Mouse (Mus musculus) erythroblast, adult 5-6 weeks (primary cell): Measurements from ENCODE around the gene Fgf14. TPM values are rescaled to one million over a fixed set of nuclear protein-coding genes. Genes with fewer than 3 reads are reported as not detected.
"Not testable (repeated sequence)": the region's sequence is repeated elsewhere in the genome, so short reads cannot be mapped to it uniquely, and the experiment has no call there.

Experiments used
- ATAC-seq: replicated peaks from 2 replicates; pipeline ENCODE4 v1.8.0; 2016; ENCODE audit warnings: moderate number of reproducible peaks, mild to moderate bottlenecking, moderate TSS enrichment, inconsistent platforms; ENCODE audit not compliant: poor library complexity, low FRiP score, severe bottlenecking
- total RNA-seq, 2 experiments: library from RNA; stranded (forward) in 1 of 2; stranded (reverse) in 1 of 2; fragments of 150-400 nt in 1 of 2; fragments of 200-764, 138-1000 nt in 1 of 2; gene quantifications; 2 replicates each; pipeline versions ENCODE4 v1.2.3 to v1.2.4; 2015 to 2017; ENCODE audit warnings: low replicate concordance in 2 of 2

Gene Fgf14
- total RNA-seq, 2 experiments from 2014 or later = not detected

DNA sequence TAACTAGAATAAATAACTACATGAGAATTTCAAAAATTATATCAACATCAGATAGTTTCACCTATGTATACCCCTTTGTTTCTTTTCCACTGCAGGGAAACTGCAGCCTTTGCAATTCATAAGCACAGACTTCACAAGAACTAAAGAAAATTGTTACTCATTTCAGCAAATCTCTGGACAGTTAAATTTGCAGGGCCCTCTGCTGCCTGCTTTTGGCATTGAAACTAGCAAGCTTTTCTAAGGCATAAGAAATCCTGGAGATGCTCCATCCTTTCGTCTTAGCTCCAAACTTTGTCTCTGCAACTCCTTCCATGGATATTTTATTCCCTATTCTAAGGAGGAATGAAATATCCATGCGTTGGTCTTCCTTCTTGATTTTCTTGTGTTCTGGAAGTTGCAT lies 455.9 kb downstream of the Fgf14 start:
- ATAC-seq = no peak

DNA sequence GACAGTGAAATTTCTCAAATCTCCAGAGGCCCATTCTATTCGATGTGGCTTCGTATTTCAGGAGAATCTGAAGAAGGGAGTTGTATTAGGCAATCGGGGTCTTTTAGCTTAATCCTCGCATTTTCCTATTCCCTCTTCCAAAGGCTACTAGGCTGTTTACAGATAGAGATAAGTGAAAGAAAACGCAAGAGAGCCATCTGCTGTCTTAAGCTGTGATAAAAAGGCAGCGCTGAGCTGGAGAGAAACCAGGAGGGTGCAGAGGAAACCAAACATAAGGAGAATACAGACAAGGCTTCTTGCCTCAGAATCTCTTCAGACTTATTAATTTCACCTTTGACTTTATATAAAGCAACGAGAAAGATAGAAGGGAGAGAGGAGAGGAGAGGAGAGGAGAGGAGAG lies 481.1 kb downstream of the Fgf14 start:
- ATAC-seq = no peak

DNA sequence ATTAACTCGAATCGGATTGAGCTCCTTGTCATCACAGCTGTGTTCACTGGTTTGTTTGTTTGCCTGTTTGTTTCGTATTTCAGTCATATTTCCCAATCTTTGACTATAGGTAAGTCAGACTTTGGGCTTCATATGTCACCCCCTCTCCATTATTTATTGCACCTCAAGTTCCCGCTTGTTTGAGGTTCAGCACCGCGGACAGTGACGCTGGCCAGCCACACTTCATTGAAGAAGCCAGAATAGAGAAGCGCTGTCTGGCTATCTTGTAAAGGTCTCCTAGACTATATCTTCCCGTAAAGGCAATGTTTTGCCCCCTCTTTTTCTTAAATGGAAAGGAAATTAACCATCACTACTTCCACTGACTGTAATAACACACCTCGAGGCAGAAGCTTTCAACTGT lies 481.6 kb downstream of the Fgf14 start:
- ATAC-seq = no peak

DNA sequence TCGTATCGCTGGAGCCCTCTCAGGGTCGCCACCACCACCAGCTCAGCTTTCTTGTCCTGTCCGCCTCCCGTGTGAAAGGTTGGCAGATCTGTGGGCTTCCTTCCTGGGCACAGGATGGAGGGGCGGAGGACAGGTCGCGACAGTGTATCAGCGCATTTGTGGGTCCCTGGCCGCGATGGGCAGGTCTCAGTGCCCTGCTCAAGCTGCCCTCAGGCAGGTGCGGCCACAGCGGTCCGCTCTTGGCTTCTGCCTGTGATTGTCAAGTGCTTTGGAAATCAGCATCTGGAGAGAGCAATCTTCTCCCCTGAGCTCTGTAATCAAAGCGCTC lies 484.1 kb downstream of the Fgf14 start:
- no peak for ATAC-seq

DNA sequence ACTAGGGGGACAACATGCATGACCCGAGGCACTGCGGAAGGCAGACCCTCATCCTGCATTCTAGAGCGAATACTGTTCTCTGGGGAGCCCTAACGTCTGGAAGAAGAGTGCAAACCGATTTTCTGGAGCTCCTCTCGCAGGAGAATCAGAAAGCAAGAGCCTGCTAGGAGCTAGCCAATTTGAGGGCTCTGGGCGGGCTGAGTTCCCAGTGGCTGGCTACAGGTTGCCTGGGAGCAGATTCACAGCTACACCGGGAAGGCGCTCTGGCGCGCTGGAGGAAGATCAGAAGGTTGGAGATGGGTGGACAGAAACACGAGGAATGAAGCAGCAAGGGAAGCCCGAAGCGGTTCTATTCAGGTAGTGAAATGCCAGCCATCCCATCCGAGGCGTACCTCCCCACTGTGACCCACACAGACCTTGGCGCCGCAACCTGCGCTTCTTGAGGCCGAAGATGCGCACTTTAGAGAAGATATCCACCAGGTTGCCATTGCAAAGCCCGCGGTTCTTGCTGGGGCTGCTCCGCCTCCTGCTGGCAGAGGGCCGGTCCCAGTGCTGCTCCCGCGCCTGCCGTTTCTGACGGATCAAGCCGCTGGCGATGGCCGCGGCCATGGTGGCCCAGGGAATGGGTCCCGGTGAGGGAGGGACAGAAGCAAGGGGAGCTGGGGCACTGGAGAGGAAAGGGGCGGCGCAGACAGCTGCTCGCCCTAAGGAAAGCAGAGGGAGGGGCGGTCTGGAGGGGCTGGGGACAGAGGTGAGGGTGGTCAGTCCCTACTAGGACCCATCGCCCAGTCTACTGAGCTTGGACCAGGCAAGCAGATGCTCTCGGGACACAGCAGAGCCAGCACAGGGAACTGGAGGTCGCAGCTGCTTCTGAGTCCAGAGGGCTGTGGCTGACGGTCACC lies 484.8 kb downstream of the Fgf14 start:
- no peak for ATAC-seq

DNA sequence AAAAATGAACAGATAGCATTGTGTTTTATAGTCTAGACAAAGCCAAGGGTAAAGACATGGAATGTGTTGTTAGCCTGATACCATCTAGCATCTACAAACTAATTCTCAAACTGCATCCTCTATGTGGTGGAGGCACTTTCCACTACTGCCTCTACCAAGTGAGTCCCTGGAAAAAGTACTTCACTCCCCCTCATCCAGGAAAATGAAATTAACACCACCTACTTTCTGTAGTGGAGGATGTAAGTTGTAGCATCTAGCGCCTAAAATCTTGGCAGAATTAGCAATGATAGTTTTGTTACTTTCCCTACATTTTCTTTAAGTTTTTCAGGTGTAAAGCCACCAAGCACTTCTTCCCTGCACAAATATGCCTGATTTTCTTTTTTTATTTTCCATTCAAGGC lies 496.7 kb downstream of the Fgf14 start:
- no peak for ATAC-seq

DNA sequence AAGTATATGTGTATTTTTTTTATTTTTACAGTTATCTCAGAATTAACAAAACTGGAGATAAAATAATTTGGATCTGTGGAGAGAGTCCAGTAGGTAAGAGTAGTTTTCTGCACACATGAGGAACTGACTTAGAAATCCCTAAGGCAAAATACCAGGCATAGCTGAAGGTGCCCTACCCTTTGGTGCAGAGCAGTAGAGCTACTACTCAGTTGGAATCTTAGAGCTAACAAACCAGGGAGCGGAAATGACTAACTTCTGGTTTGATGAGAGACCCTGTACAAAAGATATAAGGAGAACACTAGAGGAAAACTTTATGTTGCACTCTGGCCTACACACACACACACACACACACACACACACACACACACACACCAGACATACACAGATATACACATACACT lies 502.8 kb downstream of the Fgf14 start:
- no peak for ATAC-seq

DNA sequence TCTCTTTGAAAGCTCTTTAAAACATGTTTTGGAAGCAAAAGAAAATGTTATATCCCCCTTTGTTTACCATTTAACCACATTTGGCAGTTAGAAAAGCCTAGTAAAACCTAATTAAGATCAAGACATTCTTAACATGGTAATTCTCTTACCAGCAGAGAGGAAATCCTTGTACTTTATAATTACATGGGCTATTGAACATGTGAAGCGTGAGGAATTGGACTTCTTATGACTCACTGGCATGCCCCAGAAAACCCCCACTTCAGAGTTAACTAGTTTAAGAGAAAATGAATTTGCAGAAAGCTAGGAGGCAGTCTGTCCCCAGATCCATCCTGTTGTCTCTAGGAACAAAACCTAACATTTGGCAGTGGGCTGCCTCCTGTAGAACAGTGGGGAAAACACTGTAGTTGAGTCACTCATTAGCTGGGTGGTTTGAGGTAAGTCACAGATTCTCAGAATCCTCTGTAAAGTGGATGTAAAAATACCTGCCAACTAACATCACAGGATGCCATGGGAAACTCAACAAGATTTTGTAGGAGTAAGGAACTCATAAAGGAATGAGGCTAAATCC lies 513.2 kb downstream of the Fgf14 start:
- no peak for ATAC-seq

DNA sequence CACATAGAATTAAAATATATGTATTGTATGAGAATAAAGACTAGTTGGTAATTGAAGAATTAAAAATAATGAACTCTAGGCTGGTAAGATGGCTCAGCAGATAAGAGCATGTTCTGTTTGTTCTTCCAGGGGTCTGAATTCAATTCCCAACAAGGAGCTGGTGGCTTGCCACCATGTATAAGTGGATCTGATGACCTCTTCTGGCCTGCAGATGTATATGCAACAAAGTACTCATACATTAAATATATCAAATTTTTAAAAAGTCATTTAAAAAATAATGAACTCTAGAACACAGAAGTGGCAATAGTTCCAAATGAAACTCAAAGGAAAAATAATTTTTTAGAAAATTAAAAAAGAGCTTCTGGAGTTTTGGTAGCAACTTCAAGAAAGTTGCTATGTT lies 529.5 kb downstream of the Fgf14 start:
- ATAC-seq = no peak

DNA sequence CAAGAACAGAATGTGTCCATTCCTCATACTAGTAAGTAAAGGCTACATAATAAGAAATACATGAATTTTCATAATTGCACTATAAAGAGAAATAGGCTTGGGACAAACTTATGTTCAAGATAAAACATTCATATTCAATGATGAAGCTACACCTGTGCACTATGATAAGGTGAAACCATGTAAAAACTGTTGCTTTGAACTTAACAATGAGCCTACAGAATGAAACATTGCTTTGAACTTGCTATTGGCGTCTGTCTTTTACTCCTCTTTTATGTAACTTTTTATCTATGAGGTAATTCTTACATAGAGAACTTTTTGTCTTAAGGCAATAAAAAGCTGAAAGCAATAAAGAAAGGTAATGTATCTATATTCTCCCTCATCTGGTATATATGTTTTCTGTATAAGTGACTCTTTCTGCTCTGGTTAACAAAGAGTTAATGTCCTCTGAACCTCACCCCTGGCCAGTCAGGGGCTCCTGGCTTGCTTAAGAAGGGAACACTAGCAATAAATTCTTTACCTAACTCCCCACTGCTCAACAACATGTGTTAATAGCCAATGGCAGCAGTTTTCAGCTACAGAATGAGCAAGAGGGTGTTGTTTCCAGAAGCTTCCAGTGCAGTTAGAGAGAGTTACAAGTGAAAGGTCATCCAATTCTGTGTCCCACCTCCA lies 569.6 kb downstream of the Fgf14 start:
- ATAC-seq = no peak

DNA sequence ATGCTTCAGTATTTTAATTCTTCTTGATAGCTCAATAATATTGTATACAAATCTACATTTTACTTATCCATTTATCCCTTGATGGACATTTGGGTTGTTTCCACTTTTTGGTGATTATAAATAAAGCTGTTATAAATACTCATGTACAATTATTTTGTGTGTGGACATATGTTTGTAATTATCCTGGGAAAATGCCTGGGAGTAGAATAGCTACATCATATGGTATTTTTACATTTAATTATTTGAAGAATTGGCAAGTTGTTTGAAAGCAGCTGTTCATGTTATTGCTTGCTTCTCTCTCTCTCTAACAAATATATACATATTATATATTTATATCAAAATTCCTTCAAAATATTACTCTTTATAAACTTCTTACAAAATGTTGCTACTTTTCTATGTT lies 593.8 kb downstream of the Fgf14 start:
- ATAC-seq = no peak

DNA sequence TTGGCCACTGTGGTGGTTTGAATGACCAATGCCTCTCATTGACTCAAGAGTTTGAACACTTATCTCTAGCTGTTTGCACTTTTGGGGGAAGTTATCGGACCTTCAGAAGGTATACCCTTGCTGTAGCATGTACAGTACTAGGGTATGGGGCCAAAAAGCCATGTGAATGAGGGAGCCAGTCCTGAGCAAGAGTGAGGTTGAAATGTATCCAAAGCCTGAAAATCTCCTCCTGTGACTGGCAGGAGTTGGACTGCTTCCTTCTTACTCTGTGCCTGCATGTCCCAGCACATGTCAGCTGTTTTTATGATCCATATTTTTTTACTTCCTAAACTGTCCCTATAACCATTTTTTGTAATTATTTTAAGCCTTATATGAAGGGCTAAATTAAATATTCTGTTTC lies 632.9 kb downstream of the Fgf14 start:
- ATAC-seq = no peak

DNA sequence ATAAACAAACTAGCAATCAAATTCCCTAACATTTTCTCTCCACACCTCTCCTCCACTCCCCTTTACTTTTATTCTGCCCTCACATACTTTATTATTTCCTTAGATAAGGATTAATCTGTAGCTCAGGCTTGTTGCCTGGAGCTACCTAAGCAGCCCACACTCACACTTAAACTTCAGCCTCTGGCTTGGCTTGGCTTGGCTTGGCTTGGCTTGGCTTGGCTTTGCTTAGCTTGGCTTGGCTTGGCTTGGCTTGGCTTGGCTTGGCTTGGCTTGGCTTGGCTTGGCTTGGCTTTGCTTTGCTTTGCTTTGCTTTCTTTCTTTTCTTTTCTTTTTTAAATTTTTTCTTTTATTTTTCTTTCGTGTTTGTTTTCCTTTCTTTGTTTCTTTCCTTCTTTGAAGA lies 636.3 kb downstream of the Fgf14 start:
- ATAC-seq = no peak

DNA sequence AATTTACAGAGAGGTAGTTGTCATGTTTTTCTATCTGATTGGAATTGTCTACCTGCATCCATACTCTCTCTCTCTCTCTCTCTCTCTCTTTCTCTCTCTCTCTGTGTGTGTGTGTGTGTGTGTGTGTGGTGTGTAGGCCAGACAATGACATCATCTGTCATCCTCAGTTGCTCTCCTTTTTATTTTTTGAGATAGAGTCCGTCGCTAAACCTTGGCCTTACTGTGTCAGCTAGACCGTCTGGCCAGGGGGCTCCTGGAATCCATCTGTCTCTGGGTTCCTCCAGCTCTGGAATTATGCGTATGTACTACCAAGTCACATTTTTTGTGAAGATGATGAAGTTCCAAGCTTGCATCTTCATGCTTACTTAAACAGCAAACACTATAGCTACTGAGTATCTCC lies 639.5 kb downstream of the Fgf14 start:
- no peak for ATAC-seq

DNA sequence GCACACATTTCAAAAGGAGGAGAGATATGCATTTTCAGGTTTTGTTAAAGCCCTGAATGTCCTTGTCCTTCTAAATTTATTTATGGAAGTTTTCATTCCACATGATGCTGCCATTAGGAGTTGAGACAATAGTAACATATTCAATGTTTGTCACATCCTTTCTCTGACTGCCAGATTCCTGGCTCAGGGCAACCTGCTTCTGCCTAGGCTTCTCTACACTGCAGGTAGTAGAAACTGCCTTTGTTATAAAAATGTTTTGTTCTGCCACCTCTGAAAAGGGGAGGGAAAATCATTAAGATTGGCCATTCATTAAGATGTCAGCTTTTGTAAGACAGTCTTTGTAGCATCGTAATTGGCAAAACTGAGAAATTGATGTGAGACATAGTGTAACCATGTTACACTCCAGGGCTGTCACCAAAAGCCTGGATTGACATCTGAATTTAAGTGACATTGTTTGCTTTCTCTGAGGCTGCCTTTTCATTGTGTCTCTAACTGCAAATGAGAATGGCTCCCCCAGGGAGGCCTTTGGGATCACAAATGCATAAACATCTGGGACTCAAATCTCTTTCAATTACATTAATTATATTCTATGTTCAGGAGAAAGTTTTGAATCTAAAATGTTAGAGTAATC lies 640.2 kb downstream of the Fgf14 start:
- no peak for ATAC-seq

DNA sequence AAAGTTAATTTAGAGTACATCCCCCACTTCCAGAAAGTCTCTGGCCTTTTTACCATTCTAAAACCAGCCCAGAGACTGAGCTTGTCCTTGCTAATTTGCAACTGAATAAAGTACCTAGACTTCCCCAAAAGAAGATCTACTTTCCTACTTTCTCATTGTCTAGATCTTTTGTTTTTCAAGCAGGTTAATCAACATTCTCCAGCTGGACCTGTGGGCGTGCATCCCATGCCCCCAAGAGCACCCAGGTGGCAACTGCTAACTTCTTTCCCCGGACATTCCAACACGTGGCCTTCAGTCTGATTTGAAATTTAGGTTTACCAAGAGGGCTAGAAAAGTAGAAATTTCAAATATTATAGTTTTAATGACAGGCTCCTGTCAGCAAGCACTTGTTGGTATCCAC lies 643.6 kb downstream of the Fgf14 start:
- ATAC-seq = not testable (repeated sequence)

DNA sequence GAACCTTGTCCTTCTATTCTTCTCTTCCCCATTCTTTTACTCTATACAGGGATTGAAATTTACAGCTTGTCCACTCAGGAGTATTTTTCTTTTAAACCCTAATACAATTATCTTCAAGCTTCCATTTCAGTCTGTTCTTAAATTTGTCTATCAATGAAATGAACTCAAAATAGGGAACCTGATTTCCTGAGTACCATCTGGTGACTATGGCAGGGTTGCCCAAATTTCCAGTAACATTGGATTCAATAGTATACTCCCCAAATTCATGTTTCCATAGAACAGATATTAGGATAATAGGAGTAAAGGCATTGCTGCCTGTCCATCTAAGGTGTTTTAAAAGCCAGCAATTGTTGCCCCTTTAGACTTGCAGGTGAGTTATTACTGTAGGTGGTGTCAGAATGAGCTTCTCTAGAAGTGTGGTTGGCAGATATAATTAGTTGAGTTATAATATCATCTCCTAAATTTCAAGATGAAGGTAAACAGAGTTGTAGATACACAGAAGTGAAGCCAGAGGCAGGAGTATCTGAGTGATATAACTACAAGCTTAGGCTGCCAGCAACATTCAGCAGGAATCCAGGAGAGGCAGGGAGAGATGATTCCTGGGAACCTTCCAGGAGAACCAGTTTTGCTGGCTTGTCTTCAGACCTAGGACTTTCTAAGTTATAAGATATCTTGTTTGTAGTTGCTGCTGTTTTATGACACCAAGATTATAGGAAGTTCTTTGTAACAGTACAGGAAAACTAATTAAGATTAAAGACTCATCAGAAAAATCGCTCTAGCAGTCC lies 648.8 kb downstream of the Fgf14 start:
- no peak for ATAC-seq

DNA sequence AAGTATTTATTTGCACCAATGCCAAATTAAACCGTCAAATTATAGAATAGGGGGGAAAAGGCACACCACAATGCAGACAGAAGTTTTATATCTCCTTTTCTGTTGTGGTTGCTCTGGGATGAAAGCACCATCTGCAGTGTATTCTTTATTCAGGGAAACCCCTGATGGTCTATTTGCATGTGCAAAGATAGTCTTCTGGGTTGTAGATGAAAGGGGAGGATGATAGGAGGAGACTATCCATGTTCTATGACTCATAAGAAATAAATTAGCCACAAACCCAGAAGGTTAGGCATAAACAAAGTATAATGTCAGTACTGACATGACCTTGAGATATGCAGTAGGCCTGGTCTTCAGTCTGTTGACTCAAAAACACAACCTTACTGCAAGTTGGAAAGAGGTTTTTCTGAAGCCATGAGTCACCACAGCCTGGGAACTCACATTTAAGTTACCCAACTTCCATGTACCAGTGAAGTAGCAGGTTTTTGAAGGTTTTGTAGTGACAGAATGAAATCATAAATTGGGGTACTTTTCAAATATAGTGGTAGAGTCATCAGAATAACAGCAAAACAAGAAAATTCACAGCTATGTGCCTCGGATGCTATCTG lies 686.2 kb downstream of the Fgf14 start:
- ATAC-seq = no peak

DNA sequence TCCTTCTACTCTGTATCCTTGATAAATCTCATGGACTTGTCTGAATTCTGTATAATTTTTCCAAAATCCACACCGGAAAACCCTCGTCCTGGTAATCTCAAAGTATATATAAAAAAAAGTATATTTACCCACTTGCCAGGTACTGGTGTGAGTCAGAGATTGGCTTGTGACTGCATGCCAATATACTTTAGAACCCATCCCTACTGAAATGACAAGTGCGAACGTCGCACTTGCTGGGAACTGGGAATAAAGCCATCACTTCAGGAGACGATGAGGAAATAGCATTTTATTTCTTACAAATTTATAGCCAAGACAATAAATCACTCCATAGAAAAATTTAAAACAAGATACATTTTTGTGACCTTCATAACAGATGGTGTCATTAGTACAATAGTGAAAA lies 708.9 kb downstream of the Fgf14 start:
- ATAC-seq = no peak

DNA sequence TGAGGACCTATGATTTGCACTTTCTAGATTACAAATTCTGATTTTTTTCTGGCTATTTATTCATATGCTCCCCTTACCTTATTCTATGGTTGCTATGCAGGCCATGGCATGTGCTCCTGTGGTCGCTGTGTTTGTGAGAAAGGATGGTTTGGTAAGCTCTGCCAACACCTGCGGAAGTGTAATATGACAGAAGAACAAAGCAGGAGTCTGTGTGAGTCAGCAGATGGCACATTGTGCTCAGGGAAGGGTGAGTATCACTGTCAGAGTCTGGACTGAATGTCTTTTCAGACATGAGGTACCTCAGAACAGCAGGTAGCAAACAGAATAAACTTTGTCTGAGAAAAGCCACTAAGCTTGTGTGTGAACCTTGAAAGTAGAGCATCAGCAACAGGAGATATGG lies 710.4 kb downstream of the Fgf14 start:
- ATAC-seq = no peak
